Mouse (Mus musculus) embryo, embryonic 11.5 days (tissue): ENCODE data around the gene Tnni2.

ENCODE experiments used
- DNase-seq: peaks from one replicate; pipeline ENCODE4 v3.0.0-alpha.2; 2012; ENCODE audit warnings: low read depth, low spot score

Tnni2 gene

DNA sequence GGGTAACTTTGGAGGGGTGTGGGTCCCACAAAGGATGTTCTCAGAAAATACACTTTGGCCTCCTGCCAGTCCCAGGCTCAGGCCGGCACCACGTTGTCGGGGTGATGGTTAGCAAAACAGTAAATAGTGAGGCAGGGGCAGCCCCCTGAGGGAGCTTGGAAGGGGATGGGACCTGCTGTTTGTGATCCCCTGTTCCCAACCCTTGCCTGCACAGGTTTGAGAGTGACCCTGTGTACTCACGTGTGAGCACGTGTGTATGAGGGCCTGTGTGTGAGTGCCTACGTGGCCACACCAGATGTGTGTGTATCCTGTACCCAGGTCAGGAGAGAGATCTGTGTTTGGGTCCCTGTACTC lies 40.6 kb downstream of the Tnni2 start:
- DNase-seq: no peak

DNA sequence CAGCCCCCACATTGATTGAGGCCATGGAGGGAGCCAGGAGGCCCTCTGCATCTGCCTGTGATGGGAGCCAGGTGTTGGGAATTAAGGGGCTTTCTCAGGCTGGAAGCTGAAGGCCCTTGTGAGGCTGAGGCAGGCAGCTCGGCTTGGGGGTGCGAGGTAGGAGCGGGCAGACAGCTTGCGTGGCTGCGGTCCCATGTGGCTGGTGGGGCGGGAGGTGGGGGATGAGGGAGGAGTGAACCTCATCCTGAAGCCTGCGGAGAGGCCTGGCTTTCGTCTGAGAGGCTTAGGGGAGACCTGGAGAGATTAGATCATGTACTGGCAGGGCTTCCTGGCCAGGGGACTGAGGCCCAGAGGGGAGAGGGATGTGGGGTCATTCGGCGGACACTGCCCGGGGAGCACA lies 41.5 kb downstream of the Tnni2 start:
- DNase-seq: no peak

DNA sequence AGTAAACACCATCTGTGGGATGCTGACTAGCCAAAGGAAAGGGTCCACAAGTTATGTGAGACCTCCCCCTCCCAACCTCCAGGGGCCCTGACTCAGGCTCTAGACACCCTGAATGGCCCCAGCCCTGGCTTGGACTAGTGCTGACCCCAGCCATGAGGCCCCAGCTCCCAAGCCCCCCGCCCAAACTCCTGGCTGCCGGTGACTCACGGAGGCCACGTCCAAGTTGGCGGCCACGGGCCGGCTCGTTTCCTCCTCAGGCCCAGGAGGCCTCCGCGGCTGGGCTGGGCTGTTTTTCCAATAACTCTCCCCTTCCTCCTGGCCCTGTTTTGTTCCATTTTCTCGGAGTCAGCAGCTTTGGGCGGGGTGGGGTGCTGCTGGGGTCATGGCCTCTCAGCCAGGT lies 43.2 kb downstream of the Tnni2 start:
- no peak for DNase-seq

DNA sequence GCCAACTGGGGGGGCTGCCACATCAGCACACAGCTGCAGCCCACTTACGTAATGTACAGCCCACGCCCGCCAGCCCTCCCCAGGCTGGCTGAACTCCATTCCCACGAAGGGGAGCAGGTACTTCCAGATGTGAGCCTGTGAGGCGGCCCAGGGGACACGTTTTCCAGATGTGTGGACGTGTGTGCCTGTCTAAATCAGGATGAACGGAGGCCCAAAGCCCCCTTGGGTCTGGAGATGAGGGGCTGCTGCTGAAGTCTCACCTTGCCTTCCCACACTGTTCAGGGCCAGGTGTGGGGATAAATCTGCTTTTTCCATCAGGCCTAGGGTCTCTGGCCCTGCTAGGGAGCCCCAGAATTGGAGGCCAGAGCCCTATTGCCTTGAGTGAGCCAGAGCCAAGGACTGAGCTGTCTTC lies 45.1 kb downstream of the Tnni2 start:
- DNase-seq: no peak

DNA sequence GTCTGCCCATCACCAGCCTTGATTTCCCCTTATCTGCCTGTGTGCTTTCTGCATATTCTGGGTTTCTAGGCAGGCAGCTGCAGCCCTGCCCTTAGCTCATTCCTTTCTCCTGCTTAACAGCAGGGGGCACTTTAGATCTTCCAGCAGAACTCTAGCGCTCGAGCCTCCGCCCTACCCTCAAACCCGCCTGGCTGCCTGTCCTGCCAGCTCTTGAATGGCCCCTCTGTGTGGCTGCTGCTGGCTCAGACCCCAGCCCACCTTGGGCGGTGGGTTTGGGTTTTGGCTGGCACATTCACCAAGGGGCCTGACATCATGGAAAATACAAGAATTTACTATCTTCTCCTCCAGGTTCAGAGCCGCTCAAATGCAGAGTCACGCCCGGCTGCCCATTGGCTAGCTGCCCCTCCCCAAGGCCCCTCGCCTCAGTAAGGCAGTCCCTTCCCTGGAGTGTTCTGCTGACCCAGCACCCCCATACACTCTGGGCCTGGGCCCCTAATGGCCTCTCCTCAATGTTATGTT lies 45.8 kb downstream of the Tnni2 start:
- no peak for DNase-seq

DNA sequence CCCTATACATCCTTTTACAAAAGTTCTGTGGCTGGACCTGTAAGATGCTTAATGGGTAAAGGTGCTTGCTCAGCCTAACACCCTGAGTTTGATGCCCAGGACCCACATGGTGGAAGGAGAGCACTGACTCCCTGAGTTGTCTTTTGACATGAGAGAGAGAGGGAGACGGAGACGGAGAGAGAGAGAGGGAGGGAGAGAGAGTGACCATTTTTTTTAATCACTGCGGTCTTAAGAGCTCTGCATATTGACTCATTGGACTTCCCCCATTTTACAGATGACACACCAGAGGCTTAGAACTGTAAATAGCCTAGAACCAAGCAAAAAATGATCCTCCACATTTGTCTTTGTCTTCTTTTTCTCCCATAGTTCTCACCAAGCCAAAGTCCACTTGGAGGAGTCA lies 46.4 kb downstream of the Tnni2 start:
- no peak for DNase-seq

DNA sequence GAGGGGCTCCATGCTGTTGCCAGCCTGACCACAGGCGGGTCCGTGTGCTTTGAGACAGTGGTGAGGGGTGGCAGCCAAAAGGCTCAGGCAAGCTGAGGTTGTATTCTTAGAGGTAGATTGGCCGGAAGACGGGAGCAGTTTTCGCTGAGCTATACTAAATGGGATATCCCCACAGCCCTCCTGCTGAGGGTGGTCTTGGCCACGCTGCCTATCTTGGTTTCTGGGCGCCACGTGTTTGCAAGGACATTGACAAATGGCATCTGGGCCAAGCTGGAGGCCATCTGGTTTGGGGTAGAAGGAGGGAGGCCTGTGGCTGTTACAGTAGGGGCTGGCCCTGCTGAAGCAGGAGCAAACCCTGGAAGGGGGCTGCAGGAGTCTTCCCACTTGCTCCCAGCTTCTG lies 51.9 kb downstream of the Tnni2 start:
- no peak for DNase-seq
